Mouse (Mus musculus) bone marrow macrophage, adult 2 months (primary cell): ENCODE data around the gene Gm45261.

Experiments
- CTCF ChIP-seq: IDR thresholded peaks from 2 replicates; pipeline ENCODE4 v1.5.1; 2012; ENCODE audit warnings: low read depth, mild to moderate bottlenecking, low read length, moderate library complexity
- POLR2A ChIP-seq: IDR thresholded peaks from 2 replicates; pipeline ENCODE4 v1.6.1; 2012; ENCODE audit warnings: mild to moderate bottlenecking, low read depth, low read length, borderline replicate concordance

DNA sequence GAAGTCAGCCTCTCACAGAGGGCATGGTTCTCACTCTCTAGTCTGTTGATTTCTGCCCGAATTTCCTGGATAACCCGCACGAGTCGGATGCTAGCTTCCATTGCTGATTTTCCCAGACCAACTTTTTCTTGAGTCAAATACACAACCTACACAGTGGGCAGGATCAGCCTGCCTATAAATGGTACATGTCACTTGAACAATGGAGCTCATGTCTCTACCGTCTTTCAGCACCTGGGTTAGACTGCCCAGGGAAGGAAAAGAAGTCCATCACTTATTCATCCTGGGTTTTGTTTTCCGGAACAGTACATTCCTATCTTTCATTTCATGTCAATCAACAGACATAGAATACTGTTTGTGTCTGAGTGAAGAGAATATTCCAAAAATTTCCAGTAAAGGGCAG, at the start of gene Gm45261:
- TF ChIP-seq POLR2A (no peak), CTCF (no peak)
